Comparison of ENCODE assay signal across 9 mouse cellular contexts in the genomic region with DNA sequence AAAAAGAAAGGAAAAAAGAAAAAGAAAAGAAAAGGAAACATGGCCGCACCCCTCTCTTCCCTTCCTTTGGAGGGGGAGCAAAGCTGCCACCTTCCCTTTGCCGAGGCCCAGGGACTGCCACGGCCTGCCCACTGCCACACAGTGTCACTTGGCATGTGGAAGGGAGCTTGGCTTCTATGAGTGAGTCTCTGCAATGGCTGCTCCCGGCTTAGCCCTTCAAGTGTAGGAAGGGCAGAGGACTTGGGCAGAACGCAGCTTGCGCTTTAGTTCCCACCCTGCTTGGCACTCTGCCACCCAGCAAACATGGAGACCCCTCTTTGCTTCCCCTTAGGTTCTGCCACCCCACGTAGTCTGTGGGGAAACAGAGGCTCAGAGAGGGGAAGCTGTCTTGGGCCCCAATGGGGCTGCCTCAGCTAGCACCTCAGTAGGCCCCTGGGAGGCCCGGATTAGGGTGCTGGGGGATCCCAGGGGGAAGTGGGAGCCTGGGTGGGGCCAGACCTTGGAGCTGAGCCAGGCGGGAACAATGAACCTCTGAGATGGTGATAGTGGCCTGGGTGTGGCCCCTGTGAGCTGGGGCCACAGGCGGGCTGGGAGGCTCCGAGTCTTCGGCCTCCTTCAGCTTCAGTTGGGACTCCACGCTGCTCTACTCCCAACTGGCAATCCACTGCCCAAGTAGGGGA. TPM values are rescaled to one million over a fixed set of nuclear protein-coding genes. Genes with fewer than 3 reads are reported as not detected.
A peak's percentile ranks its signal among the peaks of the same experiment; 100 is the strongest.
DNase-seq lines count a peak whose midpoint lies in the region; ATAC-seq and TF ChIP-seq lines count a peak whose summit lies in the region.
"Had no signal": no experiment of that assay in that cellular context is flagged by ENCODE, and none has a peak within 500 bp of the region (broad histone marks: within the 10 kb centered on the region; RNA-seq: fewer than 3 reads in every experiment).

No protein-coding gene starts in this region.

- WGBS in intestine, postnatal 0 days: 30% methylated on average over 13 of the region's 13 CpGs

- H3K36me3 ChIP-seq in intestine, postnatal 0 days (ENCODE audit: control insufficient read depth, insufficient read depth): no peaks in the 10 kb centered on the region

- H3K4me2 ChIP-seq in intestine, postnatal 0 days (replicated peaks; ENCODE audit: low read depth): peak overlapping the region; percentile 27; the same call in 1 of the 2 replicates

- H3K4me1 ChIP-seq in intestine, postnatal 0 days (replicated peaks; ENCODE audit: control insufficient read depth, insufficient read depth, low read length): peaks cover 19% of the 10 kb centered on the region

- TF ChIP-seq CTCF in intestine, postnatal 0 days (IDR thresholded peaks at IDR 0.05; ENCODE audit: low read depth): no peak

- peak; percentile 96 for ATAC-seq in intestine, postnatal 0 days
- ATAC-seq in megakaryocyte, adult 5-6 weeks (ENCODE audit: poor library complexity, severe bottlenecking): peak; percentile 81

- H3K4me3 ChIP-seq in intestine, postnatal 0 days (ENCODE audit: low read depth, low read length): no peak overlapping the region

- intact Hi-C loops in heart, postnatal 14 days (cut with DNase I): no loop called here

- H3K27ac ChIP-seq in intestine, postnatal 0 days (ENCODE audit: low read depth, low read length): peak overlapping the region; percentile 68
- H3K27ac ChIP-seq: kidney, postnatal 0 days had no signal

- H3K27me3 ChIP-seq in intestine, postnatal 0 days (replicated peaks; ENCODE audit: control insufficient read depth, insufficient read depth, low read length): no peaks in the 10 kb centered on the region

- no peaks in the 10 kb centered on the region for H3K9me3 ChIP-seq in intestine, postnatal 0 days (ENCODE audit: control insufficient read depth)

- peak; percentile 95 for DNase-seq in heart, adult 11 months
- no peak for DNase-seq in heart, postnatal 14 days
- peak; percentile 40 for DNase-seq in c-Kit-positive CD71-positive TER-119-positive erythroid progenitor cells, embryonic 14.5 days (ENCODE audit: low spot score)
- no peak for DNase-seq in kidney, adult 8-10 months
- no peak for DNase-seq in urinary bladder, postnatal 25 days (ENCODE audit: low spot score)
- DNase-seq in adrenal gland, postnatal 25 days: no peak

- H3K9ac ChIP-seq in intestine, postnatal 0 days (ENCODE audit: low read depth, low read length): peak overlapping the region; percentile 40; the same call in 1 of the 2 replicates

RNA-seq across cellular contexts. Expression of a gene that starts 57.7 kb away (rescaled TPM):
- total RNA-seq in heart, postnatal 14 days (2021): 10 to 100 TPM; 35.0 to 35.2 TPM
- 25.0 and 26.8 TPM in 2 replicates for polyA plus RNA-seq in intestine, postnatal 0 days (2015; fragmentation: Nextera tagmentation; extraction: Ambion mirVana)
- 25.1 and 35.7 TPM in 2 replicates for total RNA-seq in megakaryocyte, adult 5-6 weeks (2015)
- total RNA-seq in megakaryocyte, adult 5-6 weeks (2017): 40.6 and 43.1 TPM in 2 replicates
- 37.4 and 40.5 TPM in 2 replicates for total RNA-seq in adrenal gland, postnatal 25 days (2021)

RNA-seq across cellular contexts. Expression of a gene that starts 58.6 kb away (rescaled TPM):
- total RNA-seq in heart, postnatal 14 days (2021): 100 to 1,000 TPM; 108 to 124 TPM
- 49.8 and 52.6 TPM in 2 replicates for polyA plus RNA-seq in intestine, postnatal 0 days (2015; fragmentation: Nextera tagmentation; extraction: Ambion mirVana)
- 79.3 and 125 TPM in 2 replicates for total RNA-seq in megakaryocyte, adult 5-6 weeks (2015)
- 55.5 and 59.5 TPM in 2 replicates for total RNA-seq in megakaryocyte, adult 5-6 weeks (2017)
- 483 and 585 TPM in 2 replicates for total RNA-seq in adrenal gland, postnatal 25 days (2021)

Comparison
In these comparisons a context has a peak if more than half of its experiments do, and no peak if none do; other contexts are left out.
1. DNase-seq: peak in heart, adult 11 months (single experiment) and c-Kit-positive CD71-positive TER-119-positive erythroid progenitor cells, embryonic 14.5 days (single experiment); none in heart, postnatal 14 days (0 of 2), kidney, adult 8-10 months (0 of 2), urinary bladder, postnatal 25 days (single experiment) and adrenal gland, postnatal 25 days (single experiment).